Mouse (Mus musculus) cortical plate, adult 2 months (tissue): ENCODE measurements around the gene Pigm.

ENCODE experiments used
- CTCF ChIP-seq: fragments of 200-500 bp; IDR thresholded peaks from 2 replicates; pipeline ENCODE4 v1.5.1; 2011; ENCODE audit warnings: mild to moderate bottlenecking, control low read depth, low read length; ENCODE audit not compliant: insufficient read depth; ENCODE audit errors: extremely low read depth
- POLR2A ChIP-seq: fragments of 200-500 bp; IDR thresholded peaks from 2 replicates; pipeline ENCODE4 v1.6.1; 2011; ENCODE audit warnings: mild to moderate bottlenecking, low read length, control low read depth; ENCODE audit not compliant: insufficient read depth; ENCODE audit errors: extremely low read depth

GRCm38 (mm10) chr1:172368768-172369418 is 7.5 kb upstream of the Pigm start:
- no peak for TF ChIP-seq POLR2A
- peak; percentile 9; the same call in 1 of the 2 replicates for TF ChIP-seq CTCF
